Mouse (Mus musculus): Measurements from ENCODE around the gene Tnfrsf19. TPM values are rescaled to one million over a fixed set of nuclear protein-coding genes. Genes with fewer than 3 reads are reported as not detected.

Gene Tnfrsf19
- polyA plus RNA-seq, 1 experiment from 2014 or later: 51.1 TPM

- no peak for ATAC-seq (ENCODE audit: low FRiP score, low read depth)
- H3K9me3 ChIP-seq: no peaks in the 10 kb centered on the region
- no peaks in the 10 kb centered on the region for H3K27me3 ChIP-seq
- no peak overlapping the region for H3K4me2 ChIP-seq (replicated peaks)
- H3K9ac ChIP-seq: no peak overlapping the region
- no peaks in the 10 kb centered on the region for H3K4me1 ChIP-seq
- no peak overlapping the region for H3K27ac ChIP-seq
- no peaks in the 10 kb centered on the region for H3K36me3 ChIP-seq
- WGBS: 80% methylated on average over 5 of the region's 5 CpGs
- no peak overlapping the region for H3K4me3 ChIP-seq
Observed at GRCm38 (mm10) chr14:60935705-60936104, 110.6 kb downstream of the Tnfrsf19 start.

DNA sequence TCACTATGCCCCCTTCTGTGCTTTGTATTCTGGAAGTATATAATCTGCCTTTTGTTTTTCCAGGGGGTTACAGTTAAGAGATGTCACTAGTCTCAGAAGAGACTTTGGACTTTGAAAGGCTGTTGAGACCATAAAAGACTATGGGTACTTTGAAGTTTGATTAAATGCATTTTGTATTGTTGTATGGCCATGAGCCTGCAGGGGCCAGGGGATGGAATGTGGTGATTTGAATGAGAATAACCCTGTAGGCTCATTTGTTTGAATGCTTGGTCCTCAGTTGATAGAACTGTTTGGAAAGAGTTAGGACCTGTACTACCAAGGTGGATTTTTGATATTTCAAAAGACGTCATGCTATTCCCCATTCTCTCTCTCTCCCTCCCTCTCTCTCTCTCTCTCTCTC, 120.3 kb downstream of the Tnfrsf19 start:
- Histone ChIP-seq H3K9me3 (no peaks in the 10 kb centered on the region), H3K4me1 (no peaks in the 10 kb centered on the region), H3K27ac (no peak overlapping the region), H3K27me3 (no peaks in the 10 kb centered on the region), H3K9ac (no peak overlapping the region), H3K36me3 (no peaks in the 10 kb centered on the region), H3K4me3 (no peak overlapping the region), H3K4me2 (replicated peaks) (no peak overlapping the region)
- WGBS: 57% methylated on average over 1 of the region's 1 CpGs
- no peak for ATAC-seq (ENCODE audit: low FRiP score, low read depth)

DNA sequence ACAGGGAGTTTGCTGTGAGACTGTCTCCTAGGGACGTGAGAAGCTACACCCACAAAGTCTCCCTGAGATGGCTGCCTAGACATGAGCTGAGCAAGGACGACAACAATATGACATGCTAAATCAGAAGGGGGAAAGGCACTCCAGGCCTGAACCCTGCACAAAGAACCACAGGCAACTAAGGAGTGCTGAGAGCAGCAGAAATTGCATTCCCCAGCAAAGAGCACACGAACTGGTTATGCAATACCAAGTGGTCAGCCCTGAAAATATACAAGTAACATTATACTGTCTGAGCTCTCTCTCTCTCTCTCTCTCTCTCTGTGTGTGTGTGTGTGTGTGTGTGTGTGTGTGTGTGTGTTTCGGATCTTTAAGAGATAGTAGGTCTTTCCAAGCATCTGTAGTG, 129.6 kb downstream of the Tnfrsf19 start:
- no peak overlapping the region; the same call in 1 of the 2 replicates for H3K27ac ChIP-seq
- WGBS: 46% methylated on average over 4 of the region's 4 CpGs
- H3K9ac ChIP-seq: peak overlapping the region; percentile 8; the same call in 1 of the 2 replicates
- no peak overlapping the region for H3K4me3 ChIP-seq
- no peak for ATAC-seq (ENCODE audit: low FRiP score, low read depth)
- no peaks in the 10 kb centered on the region for H3K27me3 ChIP-seq
- H3K36me3 ChIP-seq: no peaks in the 10 kb centered on the region
- no peak overlapping the region for H3K4me2 ChIP-seq (replicated peaks)
- H3K9me3 ChIP-seq: no peaks in the 10 kb centered on the region; the same call in 1 of the 2 replicates
- peaks cover 22% of the 10 kb centered on the region for H3K4me1 ChIP-seq

Other genes starting within 250 kb of the Tnfrsf19 start
- gene Sacs, start 92.0 kb upstream of the Tnfrsf19 start, polyA plus RNA-seq (2015; fragmentation: Nextera tagmentation; extraction: Ambion mirVana): 3.0 and 3.3 TPM in 2 replicates
- gene Sgcg, start 212.0 kb upstream of the Tnfrsf19 start, polyA plus RNA-seq (2015; fragmentation: Nextera tagmentation; extraction: Ambion mirVana): 7.2 and 9.8 TPM in 2 replicates

Measured in limb, embryonic 13.5 days (tissue).